Mouse (Mus musculus): Measurements from ENCODE around the gene Eif3i. TPM values are rescaled to one million over a fixed set of nuclear protein-coding genes. Genes with fewer than 3 reads are reported as not detected.

The Eif3i gene
- polyA plus RNA-seq, 2 experiments from 2014 or later = 377 to 435 TPM

Other genes with a start within 250 kb of the Eif3i start
- 1 to 10 TPM; 4.4 to 5.3 TPM for gene Zbtb8a, start 222.5 kb downstream of the Eif3i start, polyA plus RNA-seq (2017; shearing (Covaris generic))
- gene Zbtb8b, start 159.8 kb downstream of the Eif3i start, polyA plus RNA-seq (2017; shearing (Covaris generic)) = not detected
- gene Bsdc1, start 139.1 kb downstream of the Eif3i start, polyA plus RNA-seq (2017; shearing (Covaris generic)) = 10 to 100 TPM; 22.7 to 24.8 TPM
- not detected for gene Tssk3, start 109.6 kb downstream of the Eif3i start, polyA plus RNA-seq (2017; shearing (Covaris generic))
- gene Fam229a, start 109.5 kb downstream of the Eif3i start, polyA plus RNA-seq (2017; shearing (Covaris generic)) = not detected
- gene Marcksl1, start 87.1 kb downstream of the Eif3i start, polyA plus RNA-seq (2017; shearing (Covaris generic)) = 1 to 10 TPM; 3.6 to 3.8 TPM
- 100 to 1,000 TPM; 225 to 283 TPM for gene Hdac1, start 57.9 kb downstream of the Eif3i start, polyA plus RNA-seq (2017; shearing (Covaris generic))
- gene Lck, start 27.0 kb downstream of the Eif3i start, polyA plus RNA-seq (2017; shearing (Covaris generic)) = 1,000 to 10,000 TPM; 1,301 to 1,674 TPM
- 1 to 10 TPM; 1.3 to 1.6 TPM for gene Fam167b, start 22.1 kb downstream of the Eif3i start, polyA plus RNA-seq (2017; shearing (Covaris generic))
- 100 to 1,000 TPM; 296 to 341 TPM for gene Tmem234, start within 50 bp of the Eif3i start, polyA plus RNA-seq (2017; shearing (Covaris generic))
- gene Dcdc2b, start 13.6 kb upstream of the Eif3i start, polyA plus RNA-seq (2017; shearing (Covaris generic)) = 1 to 10 TPM; 2.9 to 3.3 TPM
- gene Iqcc, start 18.5 kb upstream of the Eif3i start, polyA plus RNA-seq (2017; shearing (Covaris generic)) = 10 to 100 TPM; 48.2 to 51.8 TPM
- 10 to 100 TPM; 36.2 to 40.4 TPM for gene Ccdc28b, start 23.3 kb upstream of the Eif3i start, polyA plus RNA-seq (2017; shearing (Covaris generic))
- 10 to 100 TPM; 21.0 to 33.3 TPM for gene Txlna, start 40.4 kb upstream of the Eif3i start, polyA plus RNA-seq (2017; shearing (Covaris generic))
- gene Kpna6, start 72.1 kb upstream of the Eif3i start, polyA plus RNA-seq (2017; shearing (Covaris generic)) = 10 to 100 TPM in 1 of 2 experiments, 1 to 10 TPM in 1; 7.4 to 11.2 TPM
- gene Tmem39b, start 96.2 kb upstream of the Eif3i start, polyA plus RNA-seq (2017; shearing (Covaris generic)) = 10 to 100 TPM in 1 of 2 experiments, 1 to 10 TPM in 1; 7.6 to 15.6 TPM
- 10 to 100 TPM; 34.4 to 34.7 TPM for gene Khdrbs1, start 141.7 kb upstream of the Eif3i start, polyA plus RNA-seq (2017; shearing (Covaris generic))
- gene Ptp4a2, start 210.6 kb upstream of the Eif3i start, polyA plus RNA-seq (2017; shearing (Covaris generic)) = 1,000 to 10,000 TPM; 1,863 to 2,031 TPM

Data from activated CD4-positive, CD25-positive, alpha-beta regulatory T cell, adult 4 months (primary cell).